Mouse (Mus musculus) subcutaneous adipose tissue, adult 2 months (tissue): ENCODE measurements around the gene Rsph4a. TPM values are rescaled to one million over a fixed set of nuclear protein-coding genes. Genes with fewer than 3 reads are reported as not detected.

Experiments
- polyA plus RNA-seq: library from polyadenylated mRNA; depleted of rRNA; stranded (reverse); fragments of >200 nt; gene quantifications from 2 replicates; pipeline ENCODE4 v1.2.3, GENCODE M21; 2012; ENCODE audit warnings: low replicate concordance; rRNA removed

The Rsph4a gene
- 0.04 TPM in 1 of 2 replicates, not detected in the other for polyA plus RNA-seq

DNA sequence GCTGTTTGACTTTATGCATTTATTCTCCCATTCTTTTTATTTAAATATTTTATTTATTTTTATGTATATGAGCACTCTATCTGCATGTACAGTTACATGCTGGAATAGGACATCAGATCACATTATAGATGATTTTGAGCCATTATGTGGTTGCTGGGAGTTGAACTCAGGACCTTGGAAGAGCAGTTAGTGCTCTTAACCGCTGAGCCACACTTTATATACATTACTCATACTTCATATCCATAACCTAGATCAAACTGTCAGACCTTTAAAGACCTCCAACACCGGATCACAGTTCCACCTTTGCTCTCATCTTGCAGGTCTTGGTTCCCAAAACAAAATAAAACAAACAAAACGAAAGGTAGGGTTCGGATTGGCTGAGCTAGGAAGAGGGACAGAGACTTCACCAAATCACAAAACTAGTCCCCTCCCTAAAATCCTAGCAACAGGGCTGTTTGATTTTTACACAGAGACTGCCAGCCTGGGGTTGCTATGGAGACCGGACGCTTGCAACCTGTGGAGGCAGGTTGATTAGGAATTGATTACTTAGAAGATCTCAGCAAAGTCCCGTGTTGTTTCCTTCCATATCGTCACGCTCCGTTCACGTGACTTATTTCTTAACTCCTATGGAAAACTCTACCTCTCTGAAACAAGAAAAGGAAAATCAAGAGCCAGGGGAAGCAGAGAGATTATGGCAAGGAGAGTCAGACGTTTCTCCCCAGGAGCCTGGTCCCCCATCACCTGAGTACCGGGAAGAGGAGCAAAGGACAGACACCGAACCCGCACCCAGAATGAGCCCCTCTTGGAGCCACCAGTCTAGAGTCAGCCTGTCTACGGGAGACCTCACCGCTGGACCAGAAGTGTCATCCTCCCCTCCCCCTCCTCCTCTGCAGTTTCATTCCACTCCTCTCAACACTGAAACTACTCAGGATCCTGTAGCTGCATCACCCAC lies at the start of gene Rsph4a:
Gene Rsph4a (plus strand): TSS at position 582 of the 952 bp plus-strand sequence.

GRCm38 (mm10) chr10:33857421-33857820 lies 47.5 kb upstream of the Rsph4a start, which contains the start of gene Sult3a1:
Sult3a1 (plus strand) TSS chr10:33857721.

GRCm38 (mm10) chr10:33950803-33951583 lies 46.1 kb downstream of the Rsph4a start, which contains the start of gene Zup1:
Zup1 (minus strand) TSS chr10:33951269.

Other genes starting within 250 kb of the Rsph4a start
- not detected in 2 replicates for gene Sult3a2, start 118.4 kb upstream of the Rsph4a start, polyA plus RNA-seq
- not detected in 2 replicates for gene Sult3a1, start 47.4 kb upstream of the Rsph4a start, polyA plus RNA-seq
- gene Zup1, start 46.2 kb downstream of the Rsph4a start, polyA plus RNA-seq = 6.0 and 7.0 TPM in 2 replicates
- 24.1 and 38.3 TPM in 2 replicates for gene Rwdd1, start 114.5 kb downstream of the Rsph4a start, polyA plus RNA-seq
- gene Trappc3l, start 132.5 kb downstream of the Rsph4a start, polyA plus RNA-seq = not detected in 2 replicates
- not detected in 2 replicates for gene Calhm4, start 139.2 kb downstream of the Rsph4a start, polyA plus RNA-seq
- 0.77 and 1.5 TPM in 2 replicates for gene Calhm5, start 191.4 kb downstream of the Rsph4a start, polyA plus RNA-seq
- gene Calhm6, start 222.9 kb downstream of the Rsph4a start, polyA plus RNA-seq = 3.8 and 6.0 TPM in 2 replicates